Mouse (Mus musculus) brain, embryonic 14.5 days (tissue): ENCODE results near the gene Bicdl1.

Experiments used
- CTCF ChIP-seq: fragments of 200-500 bp; IDR thresholded peaks from 2 replicates; pipeline ENCODE4 v1.5.1; 2012; ENCODE audit warnings: inconsistent platforms, mild to moderate bottlenecking, moderate library complexity, borderline replicate concordance; ENCODE audit not compliant: insufficient read depth, insufficient read length; ENCODE audit errors: extremely low read depth
- POLR2A ChIP-seq: fragments of 200-500 bp; IDR thresholded peaks from 2 replicates; pipeline ENCODE4 v1.6.1; 2012; ENCODE audit warnings: mild to moderate bottlenecking, inconsistent platforms, borderline replicate concordance; ENCODE audit not compliant: poor library complexity, insufficient read depth, insufficient read length, severe bottlenecking; ENCODE audit errors: extremely low read depth

GRCm38 (mm10) chr5:115693271-115693670 lies 38.1 kb downstream of the Bicdl1 start:
- TF ChIP-seq CTCF (no peak), POLR2A (no peak)
